Mouse (Mus musculus) embryonic fibroblast, embryonic 13.5 days (primary cell): Measurements from ENCODE around the gene Agpat2.

Source experiments
- CTCF ChIP-seq: IDR thresholded peaks from 2 replicates; pipeline ENCODE4 v1.5.1; 2011; ENCODE audit warnings: mild to moderate bottlenecking, control low read depth, low read length, moderate library complexity, borderline replicate concordance; ENCODE audit not compliant: insufficient read depth
- POLR2A ChIP-seq: IDR thresholded peaks from 2 replicates; pipeline ENCODE4 v1.6.1; 2011; ENCODE audit warnings: low read depth, mild to moderate bottlenecking, control low read depth, low read length, moderate library complexity

- TF ChIP-seq CTCF (no peak), POLR2A (no peak)
These were observed 21.2 kb upstream of the Agpat2 start for GRCm38 (mm10) chr2:26625419-26625818.
